Mouse (Mus musculus) limb, embryonic 13.5 days (tissue): Measurements from ENCODE around the gene Naa30. TPM values are rescaled to one million over a fixed set of nuclear protein-coding genes. Genes with fewer than 3 reads are reported as not detected.

Experiments used
- ATAC-seq: fragments of 200-750 bp; cut with Nextera tagmentation; 2 replicates; pipeline ENCODE4 v1.8.0; 2017; ENCODE audit warnings: low read depth, moderate number of reproducible peaks, moderate TSS enrichment; ENCODE audit not compliant: low FRiP score
- H3K27ac ChIP-seq: fragments of 300-500 bp; sonication (generic); 2 replicates; pipeline ENCODE4 v1.5.1; 2015; ENCODE audit warnings: inconsistent platforms, mild to moderate bottlenecking, moderate library complexity
- H3K27me3 ChIP-seq: fragments of 300-500 bp; sonication (generic); 2 replicates; pipeline ENCODE4 v1.6.1; 2015; ENCODE audit warnings: mild to moderate bottlenecking, inconsistent platforms
- H3K36me3 ChIP-seq: fragments of 300-500 bp; sonication (generic); 2 replicates; pipeline ENCODE4 v1.6.1; 2015; ENCODE audit warnings: inconsistent platforms, mild to moderate bottlenecking, moderate library complexity
- H3K4me1 ChIP-seq: fragments of 300-500 bp; sonication (generic); 2 replicates; pipeline ENCODE4 v1.6.1; 2015; ENCODE audit warnings: inconsistent platforms
- H3K4me2 ChIP-seq: fragments of 300-500 bp; sonication (generic); replicated peaks from 2 replicates; pipeline ENCODE4 v1.6.1; 2015; ENCODE audit warnings: inconsistent platforms, mild to moderate bottlenecking, moderate library complexity
- H3K4me3 ChIP-seq: fragments of 300-500 bp; sonication (generic); 2 replicates; pipeline ENCODE4 v1.5.1; 2015; ENCODE audit warnings: moderate library complexity, mild to moderate bottlenecking, inconsistent platforms
- H3K9ac ChIP-seq: fragments of 300-500 bp; sonication (generic); 2 replicates; pipeline ENCODE4 v1.6.1; 2015; ENCODE audit warnings: mild to moderate bottlenecking, inconsistent platforms
- H3K9me3 ChIP-seq: fragments of 300-500 bp; sonication (generic); 2 replicates; pipeline ENCODE4 v1.6.1; 2016; ENCODE audit warnings: inconsistent platforms
- WGBS: fragments of 180-500 bp; shearing (Covaris S2); methylation state at CpG from one replicate; pipeline ENCODE4 v1.1.7; 2015; 5-methylcytosine and 5-hydroxymethylcytosine counted together
- polyA plus RNA-seq: library from polyadenylated mRNA; unstranded; fragments of >200 nt; fragmentation: Nextera tagmentation; extraction: Ambion mirVana; gene quantifications from 2 replicates; pipeline ENCODE4 v1.2.1, GENCODE M21; 2015

Naa30 gene
- polyA plus RNA-seq, 1 experiment from 2014 or later: 10.3 TPM

- H3K27ac ChIP-seq: no peak overlapping the region
- WGBS: 51% methylated on average over 9 of the region's 9 CpGs
These were observed 62.9 kb downstream of the Naa30 start for GRCm38 (mm10) chr14:49234788-49235515.

GRCm38 (mm10) chr14:49238206-49238605 is 66.2 kb downstream of the Naa30 start:
- Histone ChIP-seq H3K4me1 (no peaks in the 10 kb centered on the region), H3K36me3 (no peaks in the 10 kb centered on the region), H3K9me3 (no peaks in the 10 kb centered on the region), H3K27me3 (no peaks in the 10 kb centered on the region), H3K4me2 (no peak overlapping the region), H3K27ac (no peak overlapping the region), H3K9ac (no peak overlapping the region), H3K4me3 (no peak overlapping the region)
- ATAC-seq: peak; percentile 48; the same call in 1 of the 2 replicates
- WGBS: 39% methylated on average over 11 of the region's 11 CpGs

More at GRCm38 (mm10) chr14:49234788-49235515, 62.9 kb downstream of the Naa30 start:
- no peak for ATAC-seq
- Histone ChIP-seq H3K27me3 (no peaks in the 10 kb centered on the region), H3K9ac (no peak overlapping the region), H3K9me3 (no peaks in the 10 kb centered on the region), H3K4me2 (no peak overlapping the region), H3K4me1 (no peaks in the 10 kb centered on the region), H3K4me3 (no peak overlapping the region), H3K36me3 (no peaks in the 10 kb centered on the region)

Other genes with a start within 250 kb of the Naa30 start
- 23.4 and 23.8 TPM in 2 replicates for gene Ap5m1, start 106.1 kb upstream of the Naa30 start, polyA plus RNA-seq
- gene Exoc5, start 105.6 kb upstream of the Naa30 start, polyA plus RNA-seq: 47.5 and 48.2 TPM in 2 replicates
- 0.04 and 0.23 TPM in 2 replicates for gene ccdc198, start 73.2 kb downstream of the Naa30 start, polyA plus RNA-seq